Mouse (Mus musculus) kidney, adult 2 months (tissue): Measurements from ENCODE around the gene Prkg1.

Source experiments
- CTCF ChIP-seq: fragments of 200-500 bp; conservative IDR thresholded peaks from 2 replicates; pipeline ENCODE4 v1.5.1; 2011; ENCODE audit warnings: low read depth, mild to moderate bottlenecking, control low read depth, low read length, moderate library complexity, mixed read lengths; ENCODE audit not compliant: insufficient read depth, insufficient read length
- POLR2A ChIP-seq: fragments of 200-500 bp; IDR thresholded peaks from one replicate; pipeline ENCODE4 v1.6.1; 2011; ENCODE audit warnings: low read depth, low read length, control low read depth

GRCm38 (mm10) chr19:31210850-31211249 is 554.0 kb downstream of the Prkg1 start:
- TF ChIP-seq CTCF (no peak), POLR2A (no peak)
